8 mouse cellular contexts compared by ENCODE assay signal in genomic region chr16:24392651-24393555, GRCm38 (mm10). TPM values are rescaled to one million over a fixed set of nuclear protein-coding genes. Genes with fewer than 3 reads are reported as not detected.
DNase-seq lines count a peak whose midpoint lies in the region; ATAC-seq and TF ChIP-seq lines count a peak whose summit lies in the region.

TSS of gene Lpp (plus strand) at chr16:24393507.

- H3K4me1 ChIP-seq in ES-E14 (ENCODE audit: control insufficient read depth in 2 of 2, insufficient read depth in 2 of 2, low read length in 2 of 2, poor library complexity in 1 of 2), result peaks cover 5 to 20% of the 10 kb centered on the region in 2 experiments; a peak in 3 of 4 replicates
- peaks cover 10% of the 10 kb centered on the region for H3K4me1 ChIP-seq in hindbrain, embryonic 14.5 days (replicated peaks; ENCODE audit: control insufficient read depth, insufficient read depth, low read length)

- H3K4me3 ChIP-seq in ES-E14 (ENCODE audit: insufficient read depth in 1 of 2, low read depth in 1 of 2, low read length in 2 of 2, poor library complexity in 1 of 2, severe bottlenecking in 1 of 2), result peak within 1 kb of the TSS; percentile 77 to 99
- peak within 1 kb of the TSS; percentile 94 for H3K4me3 ChIP-seq in gastrocnemius, adult 2 months
- H3K4me3 ChIP-seq in hindbrain, embryonic 14.5 days (replicated peaks; ENCODE audit: low read length), result peak within 1 kb of the TSS; percentile 92

- peak within 1 kb of the TSS; percentile 98 for H3K9ac ChIP-seq in ES-E14 (ENCODE audit: insufficient read depth, low read depth, low read length, poor library complexity, severe bottlenecking)
- peak within 1 kb of the TSS; percentile 89 for H3K9ac ChIP-seq in hindbrain, embryonic 14.5 days

- peak; percentile 70 for DNase-seq in ES-E14 (ENCODE audit: low read depth, low spot score)
- DNase-seq in cerebellum, adult 8-10 months, result peak; percentile 72
- peak; percentile 84 for DNase-seq in gastrocnemius, adult 2 months
- DNase-seq in hindbrain, embryonic 14.5 days (ENCODE audit: low spot score), result peak; percentile 64
- DNase-seq in left cerebral cortex, adult 11 months (ENCODE audit: low spot score), result peak; percentile 24
- DNase-seq in lung, postnatal 36 days, result peak; percentile 82
- peak; percentile 81 for DNase-seq in ovary, postnatal 36 days (ENCODE audit: low spot score)
- peak; percentile 67 to 69 for DNase-seq in thymus, postnatal 36 days

- ATAC-seq in hindbrain, embryonic 14.5 days (ENCODE audit: low FRiP score), result peak; percentile 88

- in situ Hi-C loops in ES-E14 (cut with MboI; ENCODE audit: low sequenced_read_pairs in 2 of 2, unreplicated experiment in 2 of 2), result no loop called here

- H3K27me3 ChIP-seq in hindbrain, embryonic 14.5 days (ENCODE audit: control insufficient read depth, insufficient read depth, low read length), result no peaks in the 10 kb centered on the region

- intact Hi-C loops in gastrocnemius, adult 2 months (cut with DNase I), result loop anchor here (2.0 to 5.0 kb wide), 4 partner anchors 41 to 401 kb away; no protein-coding TSS in a partner anchor

- H3K4me2 ChIP-seq in hindbrain, embryonic 14.5 days (replicated peaks), result peak within 1 kb of the TSS; percentile 90

- no peak for TF ChIP-seq CTCF in gastrocnemius, adult 2 months (IDR thresholded peaks at IDR 0.05)

- H3K9me3 ChIP-seq in ES-E14 (ENCODE audit: control insufficient read depth, insufficient read depth, low read depth, low read length), result no peaks in the 10 kb centered on the region
- no peaks in the 10 kb centered on the region for H3K9me3 ChIP-seq in hindbrain, embryonic 14.5 days (ENCODE audit: control insufficient read depth, low read length)

- no peaks in the 10 kb centered on the region for H3K36me3 ChIP-seq in ES-E14 (ENCODE audit: control insufficient read depth, insufficient read depth, low read length, poor library complexity, severe bottlenecking)
- no peaks in the 10 kb centered on the region for H3K36me3 ChIP-seq in hindbrain, embryonic 14.5 days (replicated peaks; ENCODE audit: control insufficient read depth, insufficient read depth)

- 2% methylated on average over 41 of the region's 42 CpGs for WGBS in hindbrain, embryonic 14.5 days

- H3K27ac ChIP-seq in ES-E14 (ENCODE audit: insufficient read depth, low read depth, low read length, poor library complexity, severe bottlenecking), result peak within 1 kb of the TSS; percentile 96
- peak within 1 kb of the TSS; percentile 98 for H3K27ac ChIP-seq in gastrocnemius, adult 2 months
- H3K27ac ChIP-seq in hindbrain, embryonic 14.5 days, result peak within 1 kb of the TSS; percentile 85

TF ChIP-seq in ES-E14, 5 proteins besides CTCF, POLR2A, EP300 and RAD21:
- TF ChIP-seq HCFC1 (IDR thresholded peaks at IDR 0.05; ENCODE audit: borderline replicate concordance, insufficient read depth, low read length) (0 out of 2 replicates have a peak, but pooled peaks have one; percentile 23), MAFK (IDR thresholded peaks at IDR 0.05; ENCODE audit: insufficient read depth, low read depth, low read length) (no peak)

RNA-seq across cellular contexts. Expression of gene Lpp, which starts in this region (rescaled TPM):
- total RNA-seq in ES-E14 (2012; rRNA removed), result 23.4 and 31.4 TPM in 2 replicates
- total RNA-seq in gastrocnemius, adult 2 months (2021), result 10 to 100 TPM; 17.7 to 18.0 TPM
- polyA plus RNA-seq in hindbrain, embryonic 14.5 days (2014; fragmentation: Nextera tagmentation; extraction: Ambion mirVana), result 11.0 and 13.0 TPM in 2 replicates

Comparison
In these comparisons a context has a peak if more than half of its experiments do, and no peak if none do; other contexts are left out.
1. Peak in every context shown above with its lines: DNase-seq, ATAC-seq, H3K4me3 ChIP-seq and H3K27ac ChIP-seq.
2. DNase-seq: peak in every context shown above with its lines; median percentile 84 in gastrocnemius, adult 2 months; 82 in lung, postnatal 36 days; 81 in ovary, postnatal 36 days; 72 in cerebellum, adult 8-10 months; 70 in ES-E14; 68 in thymus, postnatal 36 days; 64 in hindbrain, embryonic 14.5 days; 24 in left cerebral cortex, adult 11 months.